Mouse (Mus musculus) testis, adult 10 weeks (tissue): Measurements from ENCODE around the gene Il13ra2. TPM values are rescaled to one million over a fixed set of nuclear protein-coding genes. Genes with fewer than 3 reads are reported as not detected.

Experiments used
- polyA plus RNA-seq: library from polyadenylated mRNA; stranded (reverse); fragments of 350-450 nt; fragmentation: Illumina TruSeq; extraction: RNeasy Lipid Tissue Mini Kit (QIAGEN cat#74804); gene quantifications from one replicate; pipeline ENCODE4 v1.2.3, GENCODE M21; 2014; ENCODE audit warnings: low read depth, low replicate concordance

The Il13ra2 gene
- polyA plus RNA-seq = 0.27 TPM

GRCm38 (mm10) chrX:147429129-147429528 is at the start of gene Il13ra2:
Gene Il13ra2, minus strand, starts transcription at chrX:147429192.

GRCm38 (mm10) chrX:147453610-147454009 is 24.6 kb upstream of the Il13ra2 start, which contains the start of gene Vmn1r239-ps:
Gene Vmn1r239-ps, minus strand, starts transcription at chrX:147453710.

Other genes starting within 250 kb of the Il13ra2 start
- not detected for gene Vmn1r239-ps, start 24.5 kb upstream of the Il13ra2 start, polyA plus RNA-seq
- 6.6 TPM for gene Lrch2, start 124.9 kb upstream of the Il13ra2 start, polyA plus RNA-seq